Mouse (Mus musculus) mature B cell (primary cell): ENCODE results near the gene Brsk1.

ENCODE experiments used
- in situ Hi-C: fragments of 300-500 bp; cut with MboI; formaldehyde crosslinking; loops from 2 replicates; pipeline ENCODE4 v1.14.3; 2019

The Brsk1 gene

GRCm38 (mm10) chr7:4739544-4740275 lies 49.3 kb downstream of the Brsk1 start, which contains the start of gene Kmt5c:
Gene Kmt5c, plus strand, starts transcription at chr7:4740115.
- in situ Hi-C loops, result no loop called here

GRCm38 (mm10) chr7:4740309-4740727 lies 49.9 kb downstream of the Brsk1 start:
- in situ Hi-C loops, result no loop called here

DNA sequence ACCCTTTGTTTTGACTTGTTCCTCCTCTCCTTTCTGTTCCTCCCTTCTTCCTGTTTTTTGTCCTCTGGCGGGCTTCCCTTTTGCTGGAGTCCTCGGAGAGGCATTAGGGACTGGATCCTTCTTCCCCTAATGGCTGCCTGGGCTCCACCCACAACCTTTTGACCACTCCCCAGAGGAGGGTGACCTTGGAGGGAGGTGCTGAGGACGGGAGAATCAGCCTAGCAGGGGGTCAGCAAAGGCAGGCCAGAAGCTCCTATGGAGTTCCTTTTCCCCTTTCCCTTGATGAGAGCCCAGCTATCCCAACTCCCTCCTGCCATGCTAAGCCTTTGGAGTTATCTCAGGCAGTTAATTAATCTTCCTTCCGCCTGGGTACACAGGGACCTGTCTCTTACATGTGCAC lies 50.7 kb downstream of the Brsk1 start:
- in situ Hi-C loops, result no loop called here

DNA sequence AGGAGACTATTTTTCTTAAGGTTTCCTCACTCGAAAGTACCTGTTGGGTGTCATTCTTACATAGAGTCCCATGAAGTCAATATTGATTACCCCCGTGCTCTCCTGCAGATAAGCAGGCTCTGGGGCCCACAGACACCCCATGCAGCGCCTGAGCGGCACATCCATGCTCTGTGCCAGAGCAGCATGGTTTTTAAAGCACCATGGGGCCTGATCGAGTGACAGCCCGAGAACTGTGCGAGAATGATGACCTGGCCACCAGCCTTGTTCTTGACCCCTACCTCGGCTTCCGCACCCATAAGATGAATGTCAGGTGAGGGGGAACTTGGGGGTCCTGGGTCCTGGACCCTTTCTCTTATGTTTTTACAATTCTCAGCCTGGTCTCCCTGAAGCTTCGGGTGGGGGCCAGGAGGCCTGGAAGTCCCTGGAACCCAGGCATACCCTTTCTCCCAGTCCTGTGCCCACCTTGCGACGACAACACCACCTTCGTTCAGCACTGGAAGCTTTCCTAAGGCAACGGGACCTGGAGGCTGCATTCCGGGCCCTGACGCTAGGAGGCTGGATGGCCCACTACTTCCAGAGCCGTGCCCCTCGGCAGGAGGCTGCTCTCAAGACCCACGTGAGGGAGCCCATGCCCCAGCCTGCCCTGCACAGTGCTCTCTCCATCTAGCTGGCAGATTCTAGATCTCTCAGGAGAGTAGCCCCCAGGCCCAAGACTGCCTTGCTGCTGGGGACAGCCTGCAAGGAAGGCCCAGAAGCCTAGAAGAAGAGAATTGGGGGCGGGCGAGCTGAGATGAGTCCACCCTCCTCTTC lies 51.5 kb downstream of the Brsk1 start:
- in situ Hi-C loops, result no loop called here

GRCm38 (mm10) chr7:4742482-4742819 lies 52.0 kb downstream of the Brsk1 start:
- in situ Hi-C loops, result no loop called here

DNA sequence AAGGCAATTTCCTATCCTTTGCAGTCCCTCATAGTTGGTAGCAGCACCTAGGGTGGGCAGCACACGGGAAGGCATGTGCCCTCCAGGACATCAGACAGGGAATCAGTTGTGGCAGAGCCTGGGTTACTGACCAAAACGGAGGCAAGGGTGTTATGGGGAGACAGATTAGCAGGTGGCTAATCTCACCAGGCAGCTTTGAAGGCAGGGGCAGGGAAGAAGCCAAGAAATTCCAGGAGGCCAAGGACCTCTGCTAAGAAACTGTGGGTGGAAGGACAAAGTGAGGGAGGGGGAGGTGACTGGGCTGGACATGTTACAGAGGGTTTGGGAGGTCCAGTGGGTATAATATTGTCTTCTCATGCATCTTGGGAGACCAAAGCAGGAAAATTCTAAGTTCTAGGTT lies 53.0 kb downstream of the Brsk1 start:
- in situ Hi-C loops, result no loop called here

DNA sequence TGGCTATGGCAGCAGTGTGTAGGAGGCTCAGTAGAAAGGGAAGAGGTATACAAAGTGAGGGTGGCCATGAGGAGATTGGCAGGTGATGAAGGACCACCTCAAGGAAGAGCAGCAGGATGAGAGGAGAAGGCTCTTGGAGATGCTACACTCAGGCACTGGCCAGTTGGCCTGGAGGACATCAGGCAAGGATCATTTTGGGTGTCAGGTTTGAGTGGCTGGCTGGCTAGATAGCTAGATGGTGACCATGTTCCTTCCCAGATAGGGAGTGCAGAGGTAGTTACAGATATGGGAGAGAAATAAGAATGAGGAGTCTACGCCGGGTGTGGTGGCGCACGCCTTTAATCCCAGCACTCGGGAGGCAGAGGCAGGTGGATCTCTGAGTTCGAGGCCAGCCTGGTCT lies 54.5 kb downstream of the Brsk1 start:
- in situ Hi-C loops, result no loop called here

GRCm38 (mm10) chr7:4746326-4746980 lies 56.0 kb downstream of the Brsk1 start:
- in situ Hi-C loops, result no loop called here

DNA sequence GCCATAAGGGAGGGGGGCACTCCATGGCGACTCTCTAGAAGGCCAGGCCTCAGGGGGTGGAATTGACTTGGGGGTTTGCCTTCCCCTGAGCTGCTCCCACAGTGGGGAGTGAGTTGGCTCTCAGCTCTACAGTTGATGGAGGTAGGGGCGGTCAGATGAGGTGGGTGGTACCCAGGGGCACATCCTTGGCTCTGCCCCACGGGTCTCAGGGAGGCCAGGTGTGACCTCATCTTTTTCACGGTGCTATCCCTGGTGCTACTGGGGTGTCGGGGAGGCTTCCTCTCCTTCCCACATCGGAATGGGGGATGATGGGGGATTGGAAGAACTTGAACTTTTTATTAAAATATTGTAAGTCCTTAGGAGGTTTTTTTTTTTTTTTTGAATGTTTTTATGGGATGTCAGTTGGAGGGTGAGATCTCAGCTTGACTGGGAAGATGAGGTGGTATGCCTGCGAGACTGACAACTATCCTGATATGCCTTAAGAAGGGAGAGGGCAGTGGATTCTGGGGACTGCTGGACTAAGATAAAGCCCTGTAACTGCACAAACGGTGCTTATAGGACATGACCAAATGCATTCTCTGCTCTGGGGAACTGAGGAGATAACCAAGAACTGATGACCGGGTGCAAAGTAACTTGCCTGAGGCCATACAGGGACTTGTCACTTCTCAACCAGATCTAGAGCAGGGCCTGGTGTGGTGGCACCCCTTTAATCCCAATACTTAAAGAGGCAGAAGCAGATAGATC lies 56.9 kb downstream of the Brsk1 start:
- in situ Hi-C loops, result no loop called here

GRCm38 (mm10) chr7:4748321-4748720 lies 57.9 kb downstream of the Brsk1 start:
- in situ Hi-C loops, result no loop called here

GRCm38 (mm10) chr7:4749169-4749568 lies 58.8 kb downstream of the Brsk1 start:
- in situ Hi-C loops, result no loop called here

- in situ Hi-C loops, result no loop called here
These were observed 61.8 kb downstream of the Brsk1 start for GRCm38 (mm10) chr7:4751971-4752820.

GRCm38 (mm10) chr7:4752821-4753570 lies 62.6 kb downstream of the Brsk1 start, which contains the start of gene Cox6b2:
Gene Cox6b2, minus strand, starts transcription at chr7:4753094.
- in situ Hi-C loops, result no loop called here

DNA sequence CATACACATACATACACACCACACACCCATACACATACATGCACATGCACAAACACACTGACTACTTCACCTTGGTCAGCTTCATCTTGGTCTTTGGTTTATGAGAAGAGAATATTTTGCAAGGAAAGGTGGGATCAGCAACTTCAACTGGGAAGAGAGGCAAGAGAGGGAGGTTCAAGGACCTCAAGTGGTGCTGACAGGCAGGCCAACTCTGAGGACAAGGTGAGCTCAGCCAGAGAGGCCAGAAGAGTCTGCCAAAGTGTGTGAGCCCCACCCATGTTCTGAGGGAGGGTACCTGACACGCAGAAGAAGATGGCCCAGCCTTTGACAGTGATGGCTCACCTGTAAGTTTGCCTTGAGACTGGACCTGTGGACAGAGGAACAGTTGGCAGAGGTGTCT lies 69.3 kb downstream of the Brsk1 start:
- in situ Hi-C loops, result no loop called here

GRCm38 (mm10) chr7:4764946-4765710 lies 74.7 kb downstream of the Brsk1 start:
- in situ Hi-C loops, result no loop called here
